Mouse (Mus musculus): ENCODE data around the gene Lpin1. TPM values are rescaled to one million over a fixed set of nuclear protein-coding genes. Genes with fewer than 3 reads are reported as not detected.

Lpin1 gene
- 6.4 and 6.5 TPM in 2 replicates for polyA plus RNA-seq (2015; fragmentation: Nextera tagmentation; extraction: Ambion mirVana)

- no peak for DNase-seq (ENCODE audit: low spot score)
Measured at GRCm38 (mm10) chr12:16610936-16611335, at the start of gene Lpin1. Gene Lpin1, minus strand, starts transcription at chr12:16610966.

GRCm38 (mm10) chr12:16656906-16657875, 46.4 kb upstream of the Lpin1 start:
- no peak for DNase-seq (ENCODE audit: low spot score)

- DNase-seq (ENCODE audit: low spot score) = no peak
Measured at GRCm38 (mm10) chr12:16655604-16656003, 44.8 kb upstream of the Lpin1 start.

GRCm38 (mm10) chr12:16653332-16654093, 42.7 kb upstream of the Lpin1 start, which contains the start of gene Ntsr2:
Gene Ntsr2, plus strand, starts transcription at chr12:16653382.
- DNase-seq (ENCODE audit: low spot score) = peak; percentile 42

- no peak for DNase-seq (ENCODE audit: low spot score)
Measured at GRCm38 (mm10) chr12:16649819-16650218, 39.1 kb upstream of the Lpin1 start.

- no peak for DNase-seq (ENCODE audit: low spot score)
Measured at GRCm38 (mm10) chr12:16648273-16648672, 37.5 kb upstream of the Lpin1 start.

GRCm38 (mm10) chr12:16646780-16647409, 36.1 kb upstream of the Lpin1 start:
- no peak for DNase-seq (ENCODE audit: low spot score)

- no peak for DNase-seq (ENCODE audit: low spot score)
Measured at GRCm38 (mm10) chr12:16644698-16645097, 33.9 kb upstream of the Lpin1 start.

- DNase-seq (ENCODE audit: low spot score) = no peak
Measured at GRCm38 (mm10) chr12:16643508-16644345, 33.0 kb upstream of the Lpin1 start.

GRCm38 (mm10) chr12:16642000-16642399, 31.2 kb upstream of the Lpin1 start:
- DNase-seq (ENCODE audit: low spot score) = no peak

- DNase-seq (ENCODE audit: low spot score) = no peak
Measured at GRCm38 (mm10) chr12:16640075-16640474, 29.3 kb upstream of the Lpin1 start.

GRCm38 (mm10) chr12:16639078-16639771, 28.5 kb upstream of the Lpin1 start:
- no peak for DNase-seq (ENCODE audit: low spot score)

- DNase-seq (ENCODE audit: low spot score) = no peak
Measured at GRCm38 (mm10) chr12:16635816-16636215, 25.1 kb upstream of the Lpin1 start.

GRCm38 (mm10) chr12:16634075-16634813, 23.5 kb upstream of the Lpin1 start:
- peak; percentile 65 for DNase-seq (ENCODE audit: low spot score)

- no peak for DNase-seq (ENCODE audit: low spot score)
Measured at GRCm38 (mm10) chr12:16633235-16633634, 22.5 kb upstream of the Lpin1 start.

GRCm38 (mm10) chr12:16631423-16631822, 20.7 kb upstream of the Lpin1 start:
- no peak for DNase-seq (ENCODE audit: low spot score)

GRCm38 (mm10) chr12:16630866-16631185, 20.1 kb upstream of the Lpin1 start:
- no peak for DNase-seq (ENCODE audit: low spot score)

- DNase-seq (ENCODE audit: low spot score) = no peak
Measured at GRCm38 (mm10) chr12:16630152-16630865, 19.5 kb upstream of the Lpin1 start.

GRCm38 (mm10) chr12:16620230-16620629, 9.5 kb upstream of the Lpin1 start:
- no peak for DNase-seq (ENCODE audit: low spot score)
